Mouse (Mus musculus) CH12.LX (cell line): Measurements from ENCODE around the gene Vmn1r204. TPM values are rescaled to one million over a fixed set of nuclear protein-coding genes. Genes with fewer than 3 reads are reported as not detected.
"Not testable (repeated sequence)": the region's sequence is repeated elsewhere in the genome, so short reads cannot be mapped to it uniquely, and the experiment has no call there.

Experiments used
- DNase-seq: peaks from one replicate; pipeline ENCODE4 v3.0.0-alpha.2; 2013; ENCODE audit errors: extremely low read depth
- H3K27ac ChIP-seq: 2 replicates; pipeline ENCODE4 v1.5.1; 2012; ENCODE audit warnings: low read depth, mild to moderate bottlenecking, control low read depth, moderate library complexity; ENCODE audit not compliant: insufficient read depth
- H3K27me3 ChIP-seq: replicated peaks from 2 replicates; pipeline ENCODE3; 2012; ENCODE audit warnings: inconsistent platforms
- H3K36me3 ChIP-seq, 2 experiments: replicated peaks in 1 of 2; 2 replicates each; pipeline versions ENCODE3 to v1.6.1; 2012; ENCODE audit warnings: inconsistent platforms in 1 of 2, low read length in 1 of 2, mild to moderate bottlenecking in 1 of 2, mixed read lengths in 1 of 2, moderate library complexity in 1 of 2; ENCODE audit not compliant: control insufficient read depth in 1 of 2, insufficient read depth in 1 of 2
- H3K4me1 ChIP-seq, 2 experiments: 2 replicates each; pipeline ENCODE4 v1.6.1; 2012; ENCODE audit warnings: inconsistent platforms in 1 of 2, moderate library complexity in 1 of 2; ENCODE audit not compliant: insufficient read depth in 2 of 2, control insufficient read depth in 1 of 2
- H3K4me2 ChIP-seq: 2 replicates; pipeline ENCODE4 v1.6.1; 2012; ENCODE audit warnings: low read depth, mild to moderate bottlenecking, control low read depth; ENCODE audit not compliant: poor library complexity, insufficient read depth, severe bottlenecking
- H3K4me3 ChIP-seq, 3 experiments: fragments of 150-350 bp in 1 of 3; sonication (generic) in 1 of 3; replicated peaks in 1 of 3; 2 replicates each; pipeline versions ENCODE3 to v1.5.1; 2011 to 2012; ENCODE audit warnings: low read depth in 2 of 3, low read length in 2 of 3, mild to moderate bottlenecking in 2 of 3, moderate library complexity in 2 of 3, control low read depth in 1 of 3, improper control_type of control experiment in 1 of 3, inconsistent platforms in 1 of 3, mixed read lengths in 1 of 3; ENCODE audit not compliant: poor library complexity in 1 of 3
- H3K79me2 ChIP-seq: replicated peaks from 2 replicates; pipeline ENCODE4 v1.6.1; 2012; ENCODE audit warnings: mild to moderate bottlenecking, moderate library complexity; ENCODE audit not compliant: control insufficient read depth, poor library complexity, insufficient read depth, severe bottlenecking; ENCODE audit errors: extremely low read depth
- H3K9ac ChIP-seq: 2 replicates; pipeline ENCODE4 v1.6.1; 2012; ENCODE audit warnings: low read depth, mild to moderate bottlenecking, control low read depth, moderate library complexity; ENCODE audit not compliant: insufficient read depth
- H3K9me3 ChIP-seq: replicated peaks from 2 replicates; pipeline ENCODE3; 2012; ENCODE audit warnings: low read length, inconsistent platforms, mixed read lengths
- CTCF ChIP-seq, 2 experiments: IDR thresholded peaks in 1 of 2; conservative IDR thresholded peaks in 1 of 2; 2 replicates each; pipeline ENCODE4 v1.5.1; 2011 to 2012; ENCODE audit warnings: low read depth in 2 of 2, low read length in 2 of 2, improper control_type of control experiment in 1 of 2, inconsistent platforms in 1 of 2, mild to moderate bottlenecking in 1 of 2, moderate library complexity in 1 of 2
- E2F4 ChIP-seq: IDR thresholded peaks from 2 replicates; pipeline ENCODE4 v1.6.1; 2011; ENCODE audit warnings: low read depth, low read length, improper control_type of control experiment; ENCODE audit not compliant: insufficient replicate concordance
- ELF1 ChIP-seq: IDR thresholded peaks from 2 replicates; pipeline ENCODE4 v1.6.1; 2014; ENCODE audit warnings: low read depth, mild to moderate bottlenecking, inconsistent platforms, low read length, improper control_type of control experiment
- ETS1 ChIP-seq: conservative IDR thresholded peaks from 2 replicates; pipeline ENCODE4 v1.6.1; 2012; ENCODE audit warnings: low read depth, mild to moderate bottlenecking, inconsistent platforms, low read length, improper control_type of control experiment, moderate library complexity
- GABPA ChIP-seq: IDR thresholded peaks from 2 replicates; pipeline ENCODE4 v1.6.1; 2012; ENCODE audit warnings: low read depth, low read length, improper control_type of control experiment, inconsistent platforms; ENCODE audit not compliant: insufficient replicate concordance
- HCFC1 ChIP-seq: IDR thresholded peaks from 2 replicates; pipeline ENCODE4 v1.6.1; 2012; ENCODE audit warnings: low read depth, mild to moderate bottlenecking, inconsistent platforms, low read length, improper control_type of control experiment
- JUN ChIP-seq: IDR thresholded peaks from 2 replicates; pipeline ENCODE4 v1.6.1; 2011; ENCODE audit warnings: low read depth, mild to moderate bottlenecking, low read length, improper control_type of control experiment, moderate library complexity; ENCODE audit not compliant: insufficient read depth
- KAT2A ChIP-seq: IDR thresholded peaks from 2 replicates; pipeline ENCODE4 v1.6.1; 2012; ENCODE audit warnings: low read length, improper control_type of control experiment, inconsistent platforms; ENCODE audit not compliant: insufficient replicate concordance
- MAX ChIP-seq: IDR thresholded peaks from 2 replicates; pipeline ENCODE4 v1.6.1; 2011; ENCODE audit warnings: low read length, improper control_type of control experiment
- MYC ChIP-seq: IDR thresholded peaks from 2 replicates; pipeline ENCODE4 v1.6.1; 2011; ENCODE audit warnings: low read depth, mild to moderate bottlenecking, improper control_type of control experiment, low read length
- NELFE ChIP-seq: IDR thresholded peaks from 2 replicates; pipeline ENCODE4 v1.6.1; 2011; ENCODE audit warnings: low read depth, low read length, improper control_type of control experiment
- PAX5 ChIP-seq: IDR thresholded peaks from 2 replicates; pipeline ENCODE4 v1.6.1; 2012; ENCODE audit warnings: low read length, inconsistent platforms, mixed read lengths
- POLR2A ChIP-seq: IDR thresholded peaks from 2 replicates; pipeline ENCODE4 v1.6.1; 2011; ENCODE audit warnings: low read depth, mild to moderate bottlenecking, improper control_type of control experiment, low read length
- POLR2AphosphoS2 ChIP-seq: IDR thresholded peaks from 2 replicates; pipeline ENCODE4 v1.6.1; 2011; ENCODE audit warnings: low read depth, low read length, improper control_type of control experiment
- RCOR1 ChIP-seq: conservative IDR thresholded peaks from 2 replicates; pipeline ENCODE4 v1.6.1; 2012; ENCODE audit warnings: low read depth, mild to moderate bottlenecking, inconsistent platforms, low read length, improper control_type of control experiment
- SIN3A ChIP-seq: IDR thresholded peaks from 2 replicates; pipeline ENCODE4 v1.6.1; 2012; ENCODE audit warnings: low read length, improper control_type of control experiment, inconsistent platforms
- SMC3 ChIP-seq: IDR thresholded peaks from 2 replicates; pipeline ENCODE4 v1.6.1; 2011; ENCODE audit warnings: low read depth, low read length, improper control_type of control experiment
- TBP ChIP-seq: conservative IDR thresholded peaks from 2 replicates; pipeline ENCODE4 v1.6.1; 2011; ENCODE audit warnings: low read depth, low read length, improper control_type of control experiment
- TCF12 ChIP-seq: IDR thresholded peaks from 2 replicates; pipeline ENCODE4 v1.6.1; 2014; ENCODE audit warnings: low read depth, mild to moderate bottlenecking, inconsistent platforms, low read length, improper control_type of control experiment
- UBTF ChIP-seq: IDR thresholded peaks from 2 replicates; pipeline ENCODE4 v1.6.1; 2012; ENCODE audit warnings: low read depth, mild to moderate bottlenecking, inconsistent platforms, low read length, improper control_type of control experiment, moderate library complexity
- USF2 ChIP-seq: conservative IDR thresholded peaks from 2 replicates; pipeline ENCODE4 v1.6.1; 2011; ENCODE audit warnings: low read depth, low read length, improper control_type of control experiment
- ZMIZ1 ChIP-seq: IDR thresholded peaks from 2 replicates; pipeline ENCODE4 v1.6.1; 2012; ENCODE audit warnings: low read depth, mild to moderate bottlenecking, inconsistent platforms, low read length, improper control_type of control experiment
- dilution Hi-C: fragments of 300-500 bp; cut with MboI; formaldehyde crosslinking; loops from 2 replicates; pipeline ENCODE4 v1.14.3; 2020; ENCODE audit warnings: low sequenced_read_pairs; ENCODE audit not compliant: extremely low pct_unique_long_range_greater_than_20kb, extremely low pct_ligation_motif_present
- in situ Hi-C: fragments of 300-500 bp; cut with MboI; formaldehyde crosslinking; loops from 3 replicates; pipeline ENCODE4 v1.14.3; 2019; ENCODE audit warnings: low sequenced_read_pairs, low pct_ligation_motif_present, low pct_unique_long_range_greater_than_20kb, mixed read lengths
- polyA plus RNA-seq: library from polyadenylated mRNA; unstranded; fragments of >175 nt; gene quantifications from 2 replicates; pipeline ENCODE4 v1.2.1, GENCODE M21; 2012; ENCODE audit warnings: low read depth; ENCODE audit not compliant: insufficient read length
- total RNA-seq, 2 experiments: library from RNA; depleted of rRNA; stranded (reverse); fragments of 300-350 nt in 1 of 2; fragments of >200 nt in 1 of 2; gene quantifications; 2 replicates each; pipeline ENCODE4 v1.2.3; 2012 to 2014

The Vmn1r204 gene
- total RNA-seq (2012; rRNA removed) (not detected in 2 replicates), total RNA-seq (2014; rRNA removed) (not detected in 2 replicates), polyA plus RNA-seq (not detected in 2 replicates)

GRCm38 (mm10) chr13:22552898-22553297, at the start of gene Vmn1r204:
Gene Vmn1r204, plus strand, starts transcription at chr13:22553198.
- dilution Hi-C loops, H3K36me3 ChIP-seq, H3K9me3 ChIP-seq, H3K9ac ChIP-seq, H3K79me2 ChIP-seq, in situ Hi-C loops, DNase-seq, H3K27me3 ChIP-seq, H3K4me1 ChIP-seq, H3K4me2 ChIP-seq, H3K27ac ChIP-seq, H3K4me3 ChIP-seq: not testable (repeated sequence)

- peaks cover 0 to 19% of the 10 kb centered on the region in 2 experiments; a peak in 3 of 4 replicates for H3K4me1 ChIP-seq
- no peak within 1 kb of the TSS for H3K27ac ChIP-seq
- in situ Hi-C loops: no loop called here
- H3K36me3 ChIP-seq: no peaks in the 10 kb centered on the region
- H3K4me3 ChIP-seq: no peak within 1 kb of the TSS
- no peak within 1 kb of the TSS for H3K4me2 ChIP-seq
- no peak within 1 kb of the TSS for H3K9ac ChIP-seq
- dilution Hi-C loops: no loop called here
- no peaks in the 10 kb centered on the region for H3K27me3 ChIP-seq
- no peaks in the 10 kb centered on the region for H3K79me2 ChIP-seq
- TF ChIP-seq TCF12: no peak
- no peak for TF ChIP-seq RCOR1
- TF ChIP-seq ELF1: no peak
- no peak for TF ChIP-seq ETS1
- no peak for TF ChIP-seq E2F4
- TF ChIP-seq PAX5: no peak
- TF ChIP-seq KAT2A: no peak
- TF ChIP-seq JUN: no peak
- TF ChIP-seq CTCF (conservative IDR thresholded peaks at IDR 0.05 in 1 of 2, IDR thresholded peaks at IDR 0.05 in 1 of 2; ENCODE audit: low read depth in 2 of 2, low read length in 2 of 2): no peak
- TF ChIP-seq MYC: no peak
- TF ChIP-seq POLR2A: no peak
- TF ChIP-seq HCFC1: no peak
- TF ChIP-seq MAX: no peak
- TF ChIP-seq, all 38 proteins: peak for 0
- no peak for DNase-seq
- H3K9me3 ChIP-seq: no peaks in the 10 kb centered on the region
These were observed 47.7 kb upstream of the Vmn1r204 start, which contains the start of gene Vmn1r202 for GRCm38 (mm10) chr13:22505281-22505680. Gene Vmn1r202, minus strand, starts transcription at chr13:22505381.

- H3K79me2 ChIP-seq: no peaks in the 10 kb centered on the region
- in situ Hi-C loops (no loop called here), dilution Hi-C loops (no loop called here)
- H3K4me2 ChIP-seq: no peak within 1 kb of the TSS
- H3K27ac ChIP-seq: no peak within 1 kb of the TSS
- no peak within 1 kb of the TSS for H3K9ac ChIP-seq
- H3K9me3 ChIP-seq: no peaks in the 10 kb centered on the region
- H3K4me1 ChIP-seq: peaks cover 0 to 4% of the 10 kb centered on the region in 2 experiments; a peak in 1 of 4 replicates
- DNase-seq: no peak
- H3K36me3 ChIP-seq: no peaks in the 10 kb centered on the region
- TF ChIP-seq JUN: no peak
- no peak for TF ChIP-seq RCOR1
- no peak for TF ChIP-seq ZMIZ1
- no peak for TF ChIP-seq MYC
- TF ChIP-seq SIN3A: no peak
- TF ChIP-seq CTCF (conservative IDR thresholded peaks at IDR 0.05 in 1 of 2, IDR thresholded peaks at IDR 0.05 in 1 of 2; ENCODE audit: low read depth in 2 of 2, low read length in 2 of 2): no peak
- TF ChIP-seq POLR2AphosphoS2: no peak
- TF ChIP-seq NELFE: no peak
- no peak for TF ChIP-seq SMC3
- TF ChIP-seq UBTF: no peak
- TF ChIP-seq GABPA: no peak
- no peak for TF ChIP-seq HCFC1
- no peak for TF ChIP-seq USF2
- no peak for TF ChIP-seq TBP
- H3K4me3 ChIP-seq: no peak within 1 kb of the TSS
- no peaks in the 10 kb centered on the region for H3K27me3 ChIP-seq
These were observed 35.2 kb upstream of the Vmn1r204 start, which contains the start of gene Vmn1r203 for GRCm38 (mm10) chr13:22517814-22518213. Gene Vmn1r203, plus strand, starts transcription at chr13:22518114.
